Mouse (Mus musculus) intestine, embryonic 14.5 days (tissue): ENCODE measurements around the gene Rpl18a. TPM values are rescaled to one million over a fixed set of nuclear protein-coding genes. Genes with fewer than 3 reads are reported as not detected.
A peak's percentile ranks its signal among the peaks of the same experiment; 100 is the strongest.

ENCODE experiments used
- ATAC-seq: fragments of 200-750 bp; cut with Nextera tagmentation; replicated peaks from 2 replicates; pipeline ENCODE4 v1.8.0; 2017; ENCODE audit warnings: low read depth, moderate number of reproducible peaks, moderate TSS enrichment, moderate library complexity; ENCODE audit not compliant: low FRiP score, low TSS enrichment
- DNase-seq: peaks from one replicate; pipeline ENCODE4 v3.0.0-alpha.2; 2018; ENCODE audit warnings: low spot score
- H3K27ac ChIP-seq: fragments of 300-500 bp; sonication (generic); 2 replicates; pipeline ENCODE4 v1.5.1; 2014; ENCODE audit warnings: low read depth, mild to moderate bottlenecking, control low read depth
- H3K27me3 ChIP-seq: fragments of 300-500 bp; sonication (generic); replicated peaks from 2 replicates; pipeline ENCODE4 v1.6.1; 2014; ENCODE audit warnings: low read length, control low read depth; ENCODE audit not compliant: control insufficient read depth, insufficient read depth
- H3K36me3 ChIP-seq: fragments of 300-500 bp; sonication (generic); 2 replicates; pipeline ENCODE4 v1.6.1; 2014; ENCODE audit warnings: low read length, control low read depth; ENCODE audit not compliant: control insufficient read depth, insufficient read depth
- H3K4me1 ChIP-seq: fragments of 300-500 bp; sonication (generic); replicated peaks from 2 replicates; pipeline ENCODE4 v1.6.1; 2014; ENCODE audit warnings: low read length, control low read depth, mixed read lengths; ENCODE audit not compliant: control insufficient read depth, insufficient read depth
- H3K4me2 ChIP-seq: fragments of 300-500 bp; sonication (generic); 2 replicates; pipeline ENCODE4 v1.6.1; 2014; ENCODE audit warnings: low read length
- H3K4me3 ChIP-seq: fragments of 300-500 bp; sonication (generic); 2 replicates; pipeline ENCODE4 v1.5.1; 2014; ENCODE audit warnings: low read depth, low read length, control low read depth, mixed read lengths
- H3K9ac ChIP-seq: fragments of 300-500 bp; sonication (generic); 2 replicates; pipeline ENCODE4 v1.6.1; 2014; ENCODE audit warnings: mild to moderate bottlenecking, low read length
- H3K9me3 ChIP-seq: fragments of 300-500 bp; sonication (generic); 2 replicates; pipeline ENCODE4 v1.6.1; 2016; ENCODE audit warnings: low read length, control low read depth; ENCODE audit not compliant: control insufficient read depth
- WGBS: fragments of 180-500 bp; shearing (Covaris S2); extraction: QIAGEN DNeasy Blood & Tissue Kit; methylation state at CpG from one replicate; pipeline ENCODE4 v1.1.7; 2014; 5-methylcytosine and 5-hydroxymethylcytosine counted together
- microRNA counts: library from miRNA; unstranded; fragments of <30 nt; microRNA quantifications from one replicate; lab custom pipeline; 2016
- microRNA-seq: library from miRNA; unstranded; fragments of <30 nt; microRNA quantifications from one replicate; pipeline ENCODE4, GENCODE M21; 2016
- polyA plus RNA-seq: library from polyadenylated mRNA; unstranded; fragments of >200 nt; fragmentation: Nextera tagmentation; extraction: Ambion mirVana; gene quantifications from 2 replicates; pipeline ENCODE4 v1.2.1, GENCODE M21; 2014

The Rpl18a gene
- polyA plus RNA-seq, 1 experiment from 2014 or later: 6,086 TPM

GRCm38 (mm10) chr8:70850947-70851346 is 46.3 kb downstream of the Rpl18a start:
- Histone ChIP-seq H3K4me1 (peaks cover 6% of the 10 kb centered on the region; the same call in 1 of the 2 replicates), H3K27ac (no peak overlapping the region), H3K9ac (no peak overlapping the region), H3K27me3 (no peaks in the 10 kb centered on the region), H3K4me2 (no peak overlapping the region), H3K36me3 (no peaks in the 10 kb centered on the region), H3K4me3 (no peak overlapping the region), H3K9me3 (no peaks in the 10 kb centered on the region)
- no peak for DNase-seq
- 91% methylated on average over 4 of the region's 4 CpGs for WGBS
- ATAC-seq: no peak

- no peak overlapping the region for H3K27ac ChIP-seq
- H3K4me2 ChIP-seq: no peak overlapping the region
- ATAC-seq (no peak), DNase-seq (no peak)
- H3K9ac ChIP-seq: no peak overlapping the region
- no peaks in the 10 kb centered on the region for H3K27me3 ChIP-seq
- WGBS: 74% methylated on average over 7 of the region's 7 CpGs
- H3K9me3 ChIP-seq: no peaks in the 10 kb centered on the region
- peaks cover 6% of the 10 kb centered on the region; the same call in 1 of the 2 replicates for H3K4me1 ChIP-seq
- H3K36me3 ChIP-seq: no peaks in the 10 kb centered on the region
- H3K4me3 ChIP-seq: no peak overlapping the region
These were observed 46.9 kb downstream of the Rpl18a start for GRCm38 (mm10) chr8:70850132-70850845.

GRCm38 (mm10) chr8:70849333-70849990 is 47.8 kb downstream of the Rpl18a start:
- H3K4me3 ChIP-seq: no peak overlapping the region
- no peaks in the 10 kb centered on the region for H3K9me3 ChIP-seq
- ATAC-seq (no peak), DNase-seq (no peak)
- H3K36me3 ChIP-seq: no peaks in the 10 kb centered on the region
- H3K27me3 ChIP-seq: no peaks in the 10 kb centered on the region
- WGBS: 84% methylated on average over 3 of the region's 3 CpGs
- no peak overlapping the region for H3K4me2 ChIP-seq
- H3K9ac ChIP-seq: no peak overlapping the region
- H3K4me1 ChIP-seq: peaks cover 8% of the 10 kb centered on the region; the same call in 1 of the 2 replicates
- H3K27ac ChIP-seq: no peak overlapping the region

GRCm38 (mm10) chr8:70846371-70847154 is 50.6 kb downstream of the Rpl18a start:
- no peak overlapping the region for H3K9ac ChIP-seq
- ATAC-seq (no peak), DNase-seq (no peak)
- H3K4me2 ChIP-seq: no peak overlapping the region
- 0 out of 2 replicates have a peak, but pooled peaks cover 2% of the 10 kb centered on the region for H3K4me1 ChIP-seq
- 62% methylated on average over 15 of the region's 15 CpGs for WGBS
- no peak overlapping the region for H3K4me3 ChIP-seq
- no peak overlapping the region for H3K27ac ChIP-seq
- H3K9me3 ChIP-seq: no peaks in the 10 kb centered on the region
- no peaks in the 10 kb centered on the region for H3K27me3 ChIP-seq
- no peaks in the 10 kb centered on the region for H3K36me3 ChIP-seq

- Histone ChIP-seq H3K4me1 (peaks cover 4% of the 10 kb centered on the region; the same call in 1 of the 2 replicates), H3K9me3 (no peaks in the 10 kb centered on the region), H3K4me2 (no peak overlapping the region), H3K27ac (no peak overlapping the region), H3K4me3 (no peak overlapping the region), H3K36me3 (no peaks in the 10 kb centered on the region), H3K27me3 (no peaks in the 10 kb centered on the region), H3K9ac (no peak overlapping the region)
- ATAC-seq: no peak
- WGBS: 47% methylated on average over 5 of the region's 5 CpGs
- no peak for DNase-seq
These were observed 52.1 kb downstream of the Rpl18a start for GRCm38 (mm10) chr8:70845108-70845507.

MicroRNA genes within 50 kb of the gene (microRNA counts, 519-probe panel; counts per million panel counts)
- not detected for microRNA mmu-miR-1969 (lab: Ali Mortazavi, UCI)

Small RNA genes lying within 50 kb of the gene (microRNA-seq; reads per million reads assigned to microRNA genes)
- 1.9 reads per million, percentile 21 among the genes with 10 or more reads in this experiment for gene Mir1969
- gene Mir7067: 1.4 reads per million, percentile 16 among the genes with 10 or more reads in this experiment

Other genes with a start within 250 kb of the Rpl18a start
- gene Pgpep1, start 237.0 kb downstream of the Rpl18a start, polyA plus RNA-seq: 65.5 and 65.9 TPM in 2 replicates
- gene Lsm4, start 224.2 kb downstream of the Rpl18a start, polyA plus RNA-seq: 290 and 307 TPM in 2 replicates
- gene Jund, start 198.5 kb downstream of the Rpl18a start, polyA plus RNA-seq: 94.0 and 114 TPM in 2 replicates
- gene Iqcn, start 194.0 kb downstream of the Rpl18a start, polyA plus RNA-seq: 0.05 TPM in 2 replicates
- 0.67 and 0.88 TPM in 2 replicates for gene Gm3336, start 178.9 kb downstream of the Rpl18a start, polyA plus RNA-seq
- gene Pde4c, start 173.7 kb downstream of the Rpl18a start, polyA plus RNA-seq: 0.39 and 0.42 TPM in 2 replicates
- 27.7 and 28.6 TPM in 2 replicates for gene Rab3a, start 142.7 kb downstream of the Rpl18a start, polyA plus RNA-seq
- 58.6 and 59.9 TPM in 2 replicates for gene Mpv17l2, start 136.5 kb downstream of the Rpl18a start, polyA plus RNA-seq
- 40.7 and 47.3 TPM in 2 replicates for gene Pik3r2, start 120.7 kb downstream of the Rpl18a start, polyA plus RNA-seq
- gene Mast3, start 92.4 kb downstream of the Rpl18a start, polyA plus RNA-seq: 13.1 and 16.7 TPM in 2 replicates
- gene Il12rb1, start 89.0 kb downstream of the Rpl18a start, polyA plus RNA-seq: 0.24 and 0.35 TPM in 2 replicates
- 7.3 and 7.9 TPM in 2 replicates for gene Arrdc2, start 57.7 kb downstream of the Rpl18a start, polyA plus RNA-seq
- 1.6 and 2.1 TPM in 2 replicates for gene Kcnn1, start 34.2 kb downstream of the Rpl18a start, polyA plus RNA-seq
- gene Ccdc124, start 23.5 kb downstream of the Rpl18a start, polyA plus RNA-seq: 97.3 and 105 TPM in 2 replicates
- gene Slc5a5, start 4.7 kb downstream of the Rpl18a start, polyA plus RNA-seq: 0.32 and 0.45 TPM in 2 replicates
- 43.8 and 44.7 TPM in 2 replicates for gene Map1s, start 8.5 kb upstream of the Rpl18a start, polyA plus RNA-seq